Mouse (Mus musculus) erythroblast, embryonic 14.5 days (primary cell): ENCODE data around the gene Hist1h4h.

Experiments
- GATA1 ChIP-seq: IDR thresholded peaks from 2 replicates; pipeline ENCODE4 v1.6.1; 2012; ENCODE audit warnings: low read length, inconsistent platforms, mixed read lengths
- TAL1 ChIP-seq: IDR thresholded peaks from 3 replicates; pipeline ENCODE4 v1.6.1; 2012; ENCODE audit warnings: low read length, inconsistent platforms, mixed read lengths

- no peak for TF ChIP-seq TAL1
- no peak for TF ChIP-seq GATA1
Measured at GRCm38 (mm10) chr13:23498653-23499052, 32.2 kb upstream of the Hist1h4h start.
